Mouse (Mus musculus): ENCODE measurements around the gene Mkrn3. TPM values are rescaled to one million over a fixed set of nuclear protein-coding genes. Genes with fewer than 3 reads are reported as not detected.

The Mkrn3 gene
- 2.9 and 3.1 TPM in 2 replicates for polyA plus RNA-seq (2015; fragmentation: Nextera tagmentation; extraction: Ambion mirVana)

DNA sequence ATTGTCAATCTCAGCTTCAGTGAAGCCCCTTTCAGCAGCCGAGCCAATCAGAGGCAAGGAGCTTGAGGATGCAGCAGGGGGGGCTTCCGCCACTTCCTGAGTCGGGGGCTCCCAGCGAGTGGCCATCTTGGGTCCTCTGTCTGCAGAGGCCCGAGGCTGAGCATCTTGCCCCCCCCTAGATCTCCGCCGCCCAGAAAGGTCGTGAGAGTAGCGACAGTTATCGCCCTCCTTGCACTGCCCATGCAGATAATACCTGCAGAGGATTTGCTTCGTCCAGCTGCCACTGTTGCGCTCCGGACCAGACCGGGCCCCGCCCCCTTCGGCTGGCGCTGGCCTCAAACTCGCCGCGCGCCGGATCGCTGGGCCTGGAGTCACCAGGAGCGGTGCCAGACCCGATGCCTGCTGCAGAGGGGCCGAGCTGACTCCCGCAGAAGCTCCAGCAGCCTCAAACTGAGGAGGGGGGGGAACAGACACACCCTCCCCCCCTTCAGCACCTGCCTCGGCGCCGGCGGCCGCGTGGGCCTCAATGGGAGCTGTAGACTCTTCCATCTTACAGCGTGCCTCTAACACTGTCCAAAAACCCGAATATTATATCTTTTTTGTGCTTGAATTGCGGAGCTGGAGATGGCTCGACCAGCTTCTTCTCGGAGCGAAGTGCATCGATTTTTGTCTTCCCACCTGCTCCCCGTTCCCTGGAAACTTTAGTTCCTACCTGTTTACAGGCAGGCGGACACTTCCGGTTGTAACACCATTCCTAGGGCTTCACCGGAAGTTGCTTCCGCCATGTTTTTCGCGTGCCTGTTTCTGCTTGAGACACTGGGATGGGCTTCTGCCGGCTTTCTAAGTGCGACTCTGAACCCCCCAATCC, at the start of gene Mkrn3:
Gene Mkrn3 (minus strand): TSS at position 647 of the 868 bp plus-strand sequence.
- Histone ChIP-seq H3K27ac (ENCODE audit: low read length) (no peak within 1 kb of the TSS), H3K9ac (ENCODE audit: low read depth, low read length) (peak within 1 kb of the TSS; percentile 79), H3K4me3 (ENCODE audit: low read length) (peak within 1 kb of the TSS; percentile 73), H3K27me3 (replicated peaks; ENCODE audit: control insufficient read depth, insufficient read depth, low read length) (no peaks in the 10 kb centered on the region), H3K9me3 (ENCODE audit: control insufficient read depth, low read length) (peaks cover 3% of the 10 kb centered on the region; the same call in 1 of the 2 replicates), H3K4me1 (ENCODE audit: control insufficient read depth, insufficient read depth, low read length) (peaks cover 8% of the 10 kb centered on the region), H3K36me3 (ENCODE audit: control insufficient read depth, insufficient read depth, low read length) (no peaks in the 10 kb centered on the region), H3K4me2 (ENCODE audit: low read depth, low read length) (peak within 1 kb of the TSS; percentile 65)
- peak; percentile 82 for ATAC-seq
- 20% methylated on average over 49 of the region's 49 CpGs for WGBS

DNA sequence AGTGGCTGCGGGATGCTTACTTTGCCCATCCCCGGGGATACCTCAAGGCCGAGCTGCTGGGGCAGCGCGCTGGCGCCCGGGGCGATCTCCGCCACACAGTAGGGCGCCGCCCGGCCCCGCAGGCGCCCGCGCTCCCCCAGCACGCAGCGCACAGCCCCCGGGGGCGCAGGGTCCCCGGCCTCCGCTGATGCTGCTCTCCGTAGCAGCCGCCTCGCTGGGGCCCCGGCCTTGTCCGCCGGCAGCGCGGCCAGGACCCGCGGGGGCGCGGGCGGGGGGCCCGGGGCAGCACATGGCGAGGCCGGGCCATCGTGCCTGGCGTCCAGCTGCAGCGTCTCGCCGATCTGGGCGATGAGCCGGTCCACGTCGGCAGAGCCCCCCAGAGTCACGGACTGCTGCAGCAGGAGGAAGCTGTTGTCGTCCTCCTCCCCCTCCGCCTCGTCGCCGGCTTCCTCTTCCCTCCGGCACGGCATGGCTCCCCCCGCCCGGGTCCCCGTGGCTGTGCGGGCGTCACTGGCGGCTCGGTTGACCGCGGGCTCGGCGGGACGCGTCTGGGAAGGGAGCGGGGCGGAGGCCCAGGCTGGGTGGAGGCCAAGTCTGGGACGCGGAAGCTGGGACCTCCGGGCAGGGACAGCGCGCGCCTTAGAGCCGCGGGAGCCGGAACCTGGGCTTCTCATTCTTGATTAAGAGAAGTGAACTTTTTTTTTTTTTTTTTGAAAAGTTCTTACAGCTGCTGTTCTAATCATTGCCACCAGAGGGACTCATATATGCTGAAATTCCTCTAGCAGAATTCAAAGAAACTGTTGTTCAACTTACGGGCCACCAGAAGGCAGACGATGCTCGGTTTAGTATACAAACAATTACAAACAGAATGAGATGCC, 44.2 kb upstream of the Mkrn3 start, which contains the start of gene Peg12:
Gene Peg12 (minus strand): TSS at position 633 of the 878 bp plus-strand sequence.
- Histone ChIP-seq H3K4me2 (ENCODE audit: low read depth, low read length) (peak within 1 kb of the TSS; percentile 72), H3K27me3 (replicated peaks; ENCODE audit: control insufficient read depth, insufficient read depth, low read length) (no peaks in the 10 kb centered on the region), H3K4me3 (ENCODE audit: low read length) (peak within 1 kb of the TSS; percentile 61), H3K36me3 (ENCODE audit: control insufficient read depth, insufficient read depth, low read length) (no peaks in the 10 kb centered on the region), H3K4me1 (ENCODE audit: control insufficient read depth, insufficient read depth, low read length) (no peaks in the 10 kb centered on the region), H3K27ac (ENCODE audit: low read length) (peak within 1 kb of the TSS; percentile 92), H3K9me3 (ENCODE audit: control insufficient read depth, low read length) (peaks cover 2% of the 10 kb centered on the region; the same call in 1 of the 2 replicates), H3K9ac (ENCODE audit: low read depth, low read length) (peak within 1 kb of the TSS; percentile 78)
- 19% methylated on average over 81 of the region's 82 CpGs for WGBS
- peak; percentile 91 for ATAC-seq

GRCm38 (mm10) chr7:62463007-62463877, 43.3 kb upstream of the Mkrn3 start:
- no peaks in the 10 kb centered on the region for H3K36me3 ChIP-seq (ENCODE audit: control insufficient read depth, insufficient read depth, low read length)
- H3K4me3 ChIP-seq (ENCODE audit: low read length), result peak overlapping the region; percentile 61
- no peaks in the 10 kb centered on the region for H3K4me1 ChIP-seq (ENCODE audit: control insufficient read depth, insufficient read depth, low read length)
- H3K9me3 ChIP-seq (ENCODE audit: control insufficient read depth, low read length), result peaks cover 2% of the 10 kb centered on the region; the same call in 1 of the 2 replicates
- H3K27me3 ChIP-seq (replicated peaks; ENCODE audit: control insufficient read depth, insufficient read depth, low read length), result no peaks in the 10 kb centered on the region
- H3K4me2 ChIP-seq (ENCODE audit: low read depth, low read length), result peak overlapping the region; percentile 72
- H3K9ac ChIP-seq (ENCODE audit: low read depth, low read length), result peak overlapping the region; percentile 78
- ATAC-seq, result peak; percentile 41
- peak overlapping the region; percentile 92 for H3K27ac ChIP-seq (ENCODE audit: low read length)
- WGBS, result 24% methylated on average over 55 of the region's 55 CpGs

GRCm38 (mm10) chr7:62462229-62463006, 42.5 kb upstream of the Mkrn3 start:
- peak overlapping the region; percentile 72 for H3K4me2 ChIP-seq (ENCODE audit: low read depth, low read length)
- 24% methylated on average over 13 of the region's 13 CpGs for WGBS
- peak overlapping the region; percentile 49 for H3K27ac ChIP-seq (ENCODE audit: low read length)
- H3K9ac ChIP-seq (ENCODE audit: low read depth, low read length), result peak overlapping the region; percentile 78
- no peaks in the 10 kb centered on the region for H3K4me1 ChIP-seq (ENCODE audit: control insufficient read depth, insufficient read depth, low read length)
- no peaks in the 10 kb centered on the region for H3K27me3 ChIP-seq (replicated peaks; ENCODE audit: control insufficient read depth, insufficient read depth, low read length)
- H3K36me3 ChIP-seq (ENCODE audit: control insufficient read depth, insufficient read depth, low read length), result no peaks in the 10 kb centered on the region
- peak; percentile 42 for ATAC-seq
- H3K9me3 ChIP-seq (ENCODE audit: control insufficient read depth, low read length), result peaks cover 2% of the 10 kb centered on the region; the same call in 1 of the 2 replicates
- H3K4me3 ChIP-seq (ENCODE audit: low read length), result peak overlapping the region; percentile 61

GRCm38 (mm10) chr7:62452353-62452752, 32.4 kb upstream of the Mkrn3 start:
- Histone ChIP-seq H3K36me3 (ENCODE audit: control insufficient read depth, insufficient read depth, low read length) (no peaks in the 10 kb centered on the region), H3K27ac (ENCODE audit: low read length) (no peak overlapping the region), H3K4me1 (ENCODE audit: control insufficient read depth, insufficient read depth, low read length) (no peaks in the 10 kb centered on the region), H3K27me3 (replicated peaks; ENCODE audit: control insufficient read depth, insufficient read depth, low read length) (no peaks in the 10 kb centered on the region), H3K9me3 (ENCODE audit: control insufficient read depth, low read length) (no peaks in the 10 kb centered on the region), H3K4me3 (ENCODE audit: low read length) (no peak overlapping the region), H3K4me2 (ENCODE audit: low read depth, low read length) (no peak overlapping the region), H3K9ac (ENCODE audit: low read depth, low read length) (no peak overlapping the region)
- no peak for ATAC-seq
- WGBS, result 20% methylated on average over 2 of the region's 2 CpGs

DNA sequence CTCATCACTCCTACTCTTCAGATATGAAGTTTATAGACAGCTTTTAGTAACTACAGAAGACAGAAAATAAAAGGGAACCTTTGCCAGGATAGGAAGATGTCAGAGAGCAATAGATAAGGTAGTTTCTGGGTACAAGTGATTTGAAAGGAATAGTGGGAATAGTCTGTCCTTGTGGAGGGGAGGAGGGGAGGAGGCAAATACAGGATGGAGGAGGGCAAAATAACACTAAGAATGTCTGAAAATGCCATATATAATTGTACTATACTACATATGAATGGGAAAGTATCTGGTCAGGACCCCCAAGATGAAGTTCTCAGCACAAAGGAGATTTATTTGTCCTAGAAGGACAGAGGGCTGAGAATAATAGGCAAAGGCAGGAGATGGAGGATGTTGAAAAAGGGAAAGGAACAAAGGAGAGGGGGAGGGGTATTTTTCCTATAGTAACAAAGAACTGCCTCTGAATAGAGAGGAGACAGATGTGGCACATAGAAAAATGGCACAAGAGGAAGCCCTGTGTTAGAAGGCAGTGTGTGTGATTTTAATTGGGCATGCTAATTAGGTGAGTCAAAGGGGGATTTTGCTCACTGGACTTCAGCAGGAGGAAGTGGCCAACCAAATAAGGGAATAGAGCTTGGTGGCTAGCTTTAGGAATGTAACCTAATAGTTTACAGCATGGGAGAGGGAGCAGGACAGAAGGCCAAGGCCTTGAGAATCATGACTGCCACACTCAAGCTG, 25.7 kb upstream of the Mkrn3 start:
- Histone ChIP-seq H3K9ac (ENCODE audit: low read depth, low read length) (no peak overlapping the region), H3K4me1 (ENCODE audit: control insufficient read depth, insufficient read depth, low read length) (no peaks in the 10 kb centered on the region), H3K4me3 (ENCODE audit: low read length) (no peak overlapping the region), H3K27ac (ENCODE audit: low read length) (no peak overlapping the region), H3K36me3 (ENCODE audit: control insufficient read depth, insufficient read depth, low read length) (no peaks in the 10 kb centered on the region), H3K4me2 (ENCODE audit: low read depth, low read length) (no peak overlapping the region), H3K27me3 (replicated peaks; ENCODE audit: control insufficient read depth, insufficient read depth, low read length) (no peaks in the 10 kb centered on the region), H3K9me3 (ENCODE audit: control insufficient read depth, low read length) (no peaks in the 10 kb centered on the region)
- no peak for ATAC-seq

DNA sequence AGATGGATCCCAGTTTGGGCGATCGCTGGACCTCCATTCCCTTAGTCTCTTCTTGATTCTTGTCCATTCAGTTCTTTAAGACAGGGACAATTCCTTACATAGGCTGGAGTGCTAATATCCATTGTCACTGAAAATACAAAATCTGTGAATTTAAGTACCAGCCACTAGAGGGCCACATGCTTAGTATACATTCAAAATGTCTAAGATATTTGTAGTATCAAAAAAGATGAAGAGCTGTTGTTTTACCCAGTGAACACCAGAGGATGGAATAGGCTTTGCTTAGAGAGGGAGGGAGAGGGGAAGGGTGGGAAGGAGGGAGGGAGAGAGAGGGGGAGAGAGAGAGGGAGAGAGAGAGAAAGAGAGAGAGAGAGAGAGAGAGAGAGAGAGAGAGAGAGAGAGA, 16.5 kb upstream of the Mkrn3 start:
- WGBS, result 35% methylated on average over 2 of the region's 2 CpGs
- no peak for ATAC-seq
- no peaks in the 10 kb centered on the region for H3K4me1 ChIP-seq (ENCODE audit: control insufficient read depth, insufficient read depth, low read length)

DNA sequence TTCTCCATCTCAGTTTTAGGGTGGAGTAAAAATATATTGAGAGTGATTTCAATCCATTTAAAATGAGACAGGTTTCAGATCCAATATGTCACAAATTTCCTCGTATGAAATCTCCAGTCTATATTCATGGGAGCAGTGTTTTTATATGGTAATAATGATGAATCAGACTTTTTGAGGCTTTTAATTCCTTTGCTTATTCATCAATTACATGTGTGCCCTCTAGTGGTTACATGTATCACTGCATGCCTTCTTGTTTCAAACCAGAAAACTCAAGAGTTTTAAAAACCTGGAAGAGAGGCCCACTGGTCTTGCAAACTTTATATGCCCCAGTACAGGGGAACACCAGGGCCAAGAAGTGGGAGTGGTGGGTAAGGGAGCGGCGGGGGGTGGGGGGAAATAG, 13.3 kb upstream of the Mkrn3 start:
- H3K36me3 ChIP-seq (ENCODE audit: control insufficient read depth, insufficient read depth, low read length), result no peaks in the 10 kb centered on the region
- H3K4me1 ChIP-seq (ENCODE audit: control insufficient read depth, insufficient read depth, low read length), result no peaks in the 10 kb centered on the region
- WGBS, result 37% methylated on average over 3 of the region's 3 CpGs
- H3K4me3 ChIP-seq (ENCODE audit: low read length), result no peak overlapping the region
- no peaks in the 10 kb centered on the region for H3K9me3 ChIP-seq (ENCODE audit: control insufficient read depth, low read length)
- ATAC-seq, result no peak
- no peak overlapping the region for H3K27ac ChIP-seq (ENCODE audit: low read length)
- H3K9ac ChIP-seq (ENCODE audit: low read depth, low read length), result no peak overlapping the region
- H3K4me2 ChIP-seq (ENCODE audit: low read depth, low read length), result no peak overlapping the region
- H3K27me3 ChIP-seq (replicated peaks; ENCODE audit: control insufficient read depth, insufficient read depth, low read length), result no peaks in the 10 kb centered on the region

More for the DNA sequence above, 16.5 kb upstream of the Mkrn3 start:
- Histone ChIP-seq H3K27me3 (replicated peaks; ENCODE audit: control insufficient read depth, insufficient read depth, low read length) (no peaks in the 10 kb centered on the region), H3K9me3 (ENCODE audit: control insufficient read depth, low read length) (no peaks in the 10 kb centered on the region), H3K4me2 (ENCODE audit: low read depth, low read length) (no peak overlapping the region), H3K36me3 (ENCODE audit: control insufficient read depth, insufficient read depth, low read length) (no peaks in the 10 kb centered on the region), H3K9ac (ENCODE audit: low read depth, low read length) (no peak overlapping the region), H3K4me3 (ENCODE audit: low read length) (no peak overlapping the region), H3K27ac (ENCODE audit: low read length) (no peak overlapping the region)
